Comparison of ENCODE assay signal across 13 mouse cellular contexts in the genomic region with DNA sequence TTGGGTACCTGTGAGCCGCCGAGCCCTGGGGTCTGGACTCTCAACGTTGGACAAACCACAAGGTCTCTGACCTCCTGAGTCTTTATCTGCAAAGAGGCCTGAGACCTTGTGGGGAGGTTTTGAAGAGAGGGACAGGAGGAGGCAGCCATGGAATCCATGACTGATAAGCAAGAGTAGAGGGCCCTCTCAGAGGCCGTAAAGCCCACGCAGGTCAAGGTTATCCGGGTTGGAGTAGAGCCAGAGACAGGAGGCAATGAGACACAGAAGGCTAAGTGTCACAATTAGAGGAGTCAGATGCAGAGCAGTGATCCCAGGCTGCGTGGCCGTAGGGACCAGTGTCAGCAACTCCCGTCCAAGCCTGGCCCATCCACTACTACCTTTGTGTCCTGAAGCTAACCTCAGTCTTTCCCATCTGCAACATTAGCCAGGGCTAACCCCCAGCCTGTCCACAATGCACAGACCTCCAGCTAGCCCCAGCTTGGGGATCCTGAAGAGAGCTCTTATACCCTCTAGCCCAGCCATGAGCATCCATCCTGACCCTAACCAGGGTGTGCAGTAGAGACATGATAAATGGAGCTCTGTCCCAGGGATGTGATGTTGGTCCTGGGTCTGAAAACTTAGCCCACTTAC. TPM values are rescaled to one million over a fixed set of nuclear protein-coding genes. Genes with fewer than 3 reads are reported as not detected.
DNase-seq lines count a peak whose midpoint lies in the region; ATAC-seq lines count a peak whose summit lies in the region.
"Had no signal": no experiment of that assay in that cellular context is flagged by ENCODE, and none has a peak within 500 bp of the region (broad histone marks: within the 10 kb centered on the region; RNA-seq: fewer than 3 reads in every experiment).

No protein-coding gene starts in this region.

- no peak for ATAC-seq in heart, embryonic 16.5 days (replicated peaks; ENCODE audit: extremely low read depth, insufficient read depth, low FRiP score)
- ATAC-seq: forebrain, embryonic 16.5 days had no signal

- peaks cover 42% of the 10 kb centered on the region for H3K4me1 ChIP-seq in heart, embryonic 16.5 days (ENCODE audit: control insufficient read depth, insufficient read depth, low read length)
- H3K4me1 ChIP-seq: hindbrain, embryonic 15.5 days had no signal

- peak overlapping the region; percentile 97 for H3K27ac ChIP-seq in heart, embryonic 16.5 days (ENCODE audit: low read length)
- H3K27ac ChIP-seq: hindbrain, embryonic 15.5 days; left cerebral cortex, adult 2 months; limb, embryonic 13.5 days had no signal

- no peaks in the 10 kb centered on the region for H3K9me3 ChIP-seq in heart, embryonic 16.5 days (replicated peaks; ENCODE audit: control insufficient read depth, low read length)
- H3K9me3 ChIP-seq: hindbrain, embryonic 15.5 days; limb, embryonic 13.5 days had no signal

- DNase-seq in cerebellum, adult 9-10 months: peak; percentile 23
- DNase-seq in cerebellum, postnatal 14 days: no peak
- DNase-seq in heart, adult 8-10 months (ENCODE audit: low spot score): no peak
- peak; percentile 39 for DNase-seq in thymus, postnatal 4 days
- no peak for DNase-seq in thymus, postnatal 25 days
- no peak for DNase-seq in lung, postnatal 4 days
- no peak for DNase-seq in Muller cell, postnatal 12 days (ENCODE audit: inconsistent ontology term)

- no peak overlapping the region for H3K4me2 ChIP-seq in heart, embryonic 16.5 days (ENCODE audit: low read depth, low read length)
- H3K4me2 ChIP-seq: hindbrain, embryonic 15.5 days; limb, embryonic 13.5 days had no signal

- WGBS in heart, embryonic 16.5 days: 32% methylated on average over 9 of the region's 9 CpGs

- no peaks in the 10 kb centered on the region for H3K36me3 ChIP-seq in heart, embryonic 16.5 days (ENCODE audit: control insufficient read depth, insufficient read depth)
- H3K36me3 ChIP-seq: hindbrain, embryonic 15.5 days; limb, embryonic 13.5 days had no signal

- no peaks in the 10 kb centered on the region for H3K27me3 ChIP-seq in heart, embryonic 16.5 days (ENCODE audit: control insufficient read depth, insufficient read depth, low read length)
- H3K27me3 ChIP-seq: hindbrain, embryonic 15.5 days; limb, embryonic 13.5 days had no signal

- peak overlapping the region; percentile 50 for H3K9ac ChIP-seq in heart, embryonic 16.5 days (ENCODE audit: low read length)
- H3K9ac ChIP-seq: hindbrain, embryonic 15.5 days; limb, embryonic 13.5 days had no signal

- no peak overlapping the region for H3K4me3 ChIP-seq in heart, embryonic 16.5 days (ENCODE audit: low read length)
- H3K4me3 ChIP-seq: hindbrain, embryonic 15.5 days; left cerebral cortex, adult 2 months; limb, embryonic 13.5 days had no signal

RNA-seq across cellular contexts. Expression of a gene that starts 19.6 kb away (rescaled TPM):
- polyA plus RNA-seq in heart, embryonic 16.5 days (2015; fragmentation: Nextera tagmentation; extraction: Ambion mirVana): 19.3 and 30.1 TPM in 2 replicates
- 10 to 100 TPM; 83.5 to 94.1 (median 89.2) TPM for total RNA-seq in heart, adult 8-10 months (2022)

RNA-seq across cellular contexts. Expression of a gene that starts 36.0 kb away (rescaled TPM):
- 19.7 and 21.4 TPM in 2 replicates for polyA plus RNA-seq in heart, embryonic 16.5 days (2015; fragmentation: Nextera tagmentation; extraction: Ambion mirVana)
- total RNA-seq in heart, adult 8-10 months (2022): 10 to 100 TPM; 34.7 to 48.9 (median 42.6) TPM
- total RNA-seq: monocyte, adult 5-6 weeks had no signal

RNA-seq across cellular contexts. Expression of a gene that starts 46.7 kb away (rescaled TPM):
- polyA plus RNA-seq in heart, embryonic 16.5 days (2015; fragmentation: Nextera tagmentation; extraction: Ambion mirVana): 27.6 and 30.1 TPM in 2 replicates
- 10 to 100 TPM; 12.7 to 26.1 (median 16.3) TPM for total RNA-seq in heart, adult 8-10 months (2022)

Comparison
In these comparisons a context has a peak if more than half of its experiments do, and no peak if none do; other contexts are left out.
1. DNase-seq: peak in cerebellum, adult 9-10 months (single experiment) and thymus, postnatal 4 days (single experiment); none in cerebellum, postnatal 14 days (0 of 2), heart, adult 8-10 months (single experiment), thymus, postnatal 25 days (single experiment), lung, postnatal 4 days (0 of 2) and Muller cell, postnatal 12 days (single experiment).